Mouse (Mus musculus) gastrocnemius, adult 2 months (tissue): ENCODE results near the gene Hoxa5. TPM values are rescaled to one million over a fixed set of nuclear protein-coding genes. Genes with fewer than 3 reads are reported as not detected.

Experiments
- DNase-seq: peaks from one replicate; pipeline ENCODE4 v3.0.0; 2022
- H3K27ac ChIP-seq: fragments of 200-600 bp; 2 replicates; pipeline ENCODE4 v1.8.1; 2022; ENCODE audit warnings: mild to moderate bottlenecking
- H3K4me3 ChIP-seq: fragments of 200-600 bp; 2 replicates; pipeline ENCODE4 v1.8.1; 2022; ENCODE audit warnings: mild to moderate bottlenecking, moderate library complexity
- CTCF ChIP-seq: fragments of 200-600 bp; IDR thresholded peaks from 2 replicates; pipeline ENCODE4 v1.8.1; 2022; ENCODE audit warnings: antibody characterized with exemption, mild to moderate bottlenecking, moderate library complexity
- intact Hi-C: fragments of 180-260 bp; cut with DNase I; formaldehyde crosslinking; loops from one replicate; pipeline ENCODE4 v1.15.1; 2025
- long read RNA-seq, 2 experiments: library from polyadenylated mRNA; stranded (forward); transcript quantifications; one replicate each; pipeline ENCODE4 v2.0.0; 2021
- total RNA-seq, 2 experiments: library from RNA; stranded (reverse); gene quantifications; 2 replicates each; pipeline ENCODE4 v1.2.3; 2021

Gene Hoxa5
- 1 to 10 TPM; 2.2 to 2.9 TPM for total RNA-seq
- long read RNA-seq, experiment 1, partial matches to known transcripts: 2 of 6 reads
- long read RNA-seq, experiment 1, other reads (novel, unspliced or antisense): 3 of 6 reads
- long read RNA-seq, experiment 2, partial matches to known transcripts: 2 of 6 reads
- long read RNA-seq, experiment 2, other reads (novel, unspliced or antisense): 4 of 6 reads

GRCm38 (mm10) chr6:52204050-52204752 lies at the start of gene Hoxa5:
Gene Hoxa5 (minus strand): TSS chr6:52204587.
- Histone ChIP-seq H3K4me3 (peak within 1 kb of the TSS; percentile 79), H3K27ac (peak within 1 kb of the TSS; percentile 82)
- TF ChIP-seq CTCF: peak; percentile 96
- DNase-seq: peak; percentile 87
- intact Hi-C loops: loop anchor here (1.0 to 2.0 kb wide), 2 partner anchors 203 to 328 kb away; no protein-coding TSS in a partner anchor

- TF ChIP-seq CTCF: no peak
- Histone ChIP-seq H3K27ac (peak overlapping the region; percentile 85), H3K4me3 (peak overlapping the region; percentile 65)
- peak; percentile 72 for DNase-seq
- intact Hi-C loops: no loop called here
Measured at GRCm38 (mm10) chr6:52253511-52254500, 49.4 kb upstream of the Hoxa5 start.

GRCm38 (mm10) chr6:52252775-52253376 lies 48.5 kb upstream of the Hoxa5 start:
- Histone ChIP-seq H3K27ac (peak overlapping the region; percentile 85), H3K4me3 (peak overlapping the region; percentile 65)
- TF ChIP-seq CTCF: no peak
- peak; percentile 56 for DNase-seq
- intact Hi-C loops: no loop called here

- intact Hi-C loops: no loop called here
- peak overlapping the region; percentile 85 for H3K27ac ChIP-seq
- peak overlapping the region; percentile 65 for H3K4me3 ChIP-seq
Measured at GRCm38 (mm10) chr6:52252016-52252774, 47.8 kb upstream of the Hoxa5 start.

GRCm38 (mm10) chr6:52251177-52251879 lies 46.9 kb upstream of the Hoxa5 start:
- no peak overlapping the region for H3K27ac ChIP-seq
- no peak for DNase-seq
- no peak overlapping the region for H3K4me3 ChIP-seq
- intact Hi-C loops: no loop called here
- TF ChIP-seq CTCF: no peak

More at GRCm38 (mm10) chr6:52252016-52252774, 47.8 kb upstream of the Hoxa5 start:
- no peak for TF ChIP-seq CTCF
- DNase-seq: no peak

- Histone ChIP-seq H3K4me3 (no peak overlapping the region), H3K27ac (no peak overlapping the region)
- no peak for DNase-seq
- intact Hi-C loops: loop anchor here (5.0 kb wide), 1 partner anchor 1078 kb away; no protein-coding TSS in a partner anchor
- no peak for TF ChIP-seq CTCF
Measured at GRCm38 (mm10) chr6:52249826-52250225, 45.4 kb upstream of the Hoxa5 start.

- Histone ChIP-seq H3K27ac (peak overlapping the region; percentile 24; the same call in 1 of the 2 replicates), H3K4me3 (peak overlapping the region; percentile 33)
- intact Hi-C loops: loop anchor here (5.0 kb wide), 1 partner anchor 1077 kb away; no protein-coding TSS in a partner anchor
- DNase-seq: no peak
- no peak for TF ChIP-seq CTCF
Measured at GRCm38 (mm10) chr6:52249415-52249738, 45.0 kb upstream of the Hoxa5 start.

GRCm38 (mm10) chr6:52248638-52249414 lies 44.4 kb upstream of the Hoxa5 start:
- intact Hi-C loops: loop anchor here (5.0 kb wide), 1 partner anchor 1077 kb away; no protein-coding TSS in a partner anchor
- no peak for DNase-seq
- H3K4me3 ChIP-seq: peak overlapping the region; percentile 41
- no peak for TF ChIP-seq CTCF
- peak overlapping the region; percentile 25; the same call in 1 of the 2 replicates for H3K27ac ChIP-seq

GRCm38 (mm10) chr6:52247766-52248637 lies 43.6 kb upstream of the Hoxa5 start:
- Histone ChIP-seq H3K4me3 (peak overlapping the region; percentile 41), H3K27ac (peak overlapping the region; percentile 25; the same call in 1 of the 2 replicates)
- DNase-seq: no peak
- intact Hi-C loops: loop anchor here (5.0 kb wide), 1 partner anchor 1076 kb away; no protein-coding TSS in a partner anchor
- no peak for TF ChIP-seq CTCF
